Mouse (Mus musculus) ovary, postnatal 14 days (tissue): ENCODE measurements at regions not wholly inside any gene's neighbourhood (a gene's known extent, or its start where the extent isn't known, plus 50 kb on each side); places are given as distances from the start of the nearest gene placed in this dataset.

ENCODE experiments used
- DNase-seq: peaks from one replicate; pipeline ENCODE4 v3.0.0; 2022; ENCODE audit warnings: low spot score

DNA sequence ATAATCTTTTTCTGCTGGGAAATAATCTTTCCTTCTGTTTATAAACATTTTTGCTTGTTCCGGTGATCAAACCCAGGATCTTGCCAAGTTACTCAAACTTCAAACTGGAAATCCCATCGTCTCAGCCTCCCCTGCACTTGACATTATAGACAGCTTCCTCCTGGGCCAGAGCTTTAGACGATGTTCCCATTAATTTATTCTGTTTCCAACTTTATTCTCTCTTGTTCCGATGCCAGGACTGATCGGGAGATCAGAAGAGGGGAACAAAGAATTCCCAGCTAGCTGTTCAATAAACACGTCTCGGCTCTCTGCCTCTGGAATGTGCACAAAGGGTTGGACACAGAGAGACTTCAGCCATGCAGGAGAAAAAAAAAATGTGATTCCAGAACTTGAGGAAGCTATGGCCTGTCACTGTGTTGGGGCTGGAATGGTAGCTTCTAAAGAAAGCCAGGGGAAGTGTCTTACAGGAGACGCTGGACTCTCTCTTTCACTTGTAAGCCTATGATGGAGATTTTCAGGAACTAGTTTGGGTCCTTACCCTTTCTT, 281.5 kb upstream of the Hs6st1 start:
- no peak for DNase-seq

DNA sequence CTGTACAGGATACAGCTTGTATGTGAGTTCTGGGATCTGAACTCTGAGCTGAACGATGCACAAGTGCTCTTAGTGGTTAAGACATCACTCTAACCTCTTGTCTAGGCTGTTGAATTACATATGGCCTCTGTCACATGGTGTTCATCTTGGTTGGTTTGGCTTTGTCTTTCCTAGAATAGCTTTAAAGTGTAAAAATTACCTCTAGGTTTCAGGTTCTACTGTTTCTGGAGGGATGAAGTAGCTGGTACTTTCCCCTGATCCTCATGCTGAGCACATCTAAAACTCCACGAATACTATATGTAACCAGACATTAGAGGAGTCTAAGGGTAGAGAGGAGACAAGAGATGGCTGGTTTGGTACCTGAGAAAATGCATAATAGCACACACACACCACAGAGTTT, 271.1 kb upstream of the Hs6st1 start:
- DNase-seq, result no peak

DNA sequence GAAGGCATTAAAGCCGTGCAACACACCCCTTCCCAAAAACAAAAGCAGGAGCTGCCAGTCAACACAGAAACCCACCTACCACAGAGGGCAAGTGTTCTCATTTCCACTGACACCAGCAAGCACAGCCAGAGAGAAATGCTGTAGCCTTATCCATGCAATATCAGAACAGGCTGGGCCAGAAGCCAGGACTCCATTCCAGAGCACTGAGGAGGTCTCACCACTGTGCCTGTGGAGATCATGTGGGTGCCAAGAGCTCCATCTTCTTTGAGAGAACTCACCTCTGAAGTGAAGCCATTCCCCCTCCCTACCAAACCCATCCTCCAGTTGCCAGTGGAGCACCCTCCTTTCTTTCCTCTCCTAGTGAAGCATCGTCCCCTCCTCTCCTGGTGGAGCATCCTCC, 270.7 kb upstream of the Hs6st1 start:
- no peak for DNase-seq

DNA sequence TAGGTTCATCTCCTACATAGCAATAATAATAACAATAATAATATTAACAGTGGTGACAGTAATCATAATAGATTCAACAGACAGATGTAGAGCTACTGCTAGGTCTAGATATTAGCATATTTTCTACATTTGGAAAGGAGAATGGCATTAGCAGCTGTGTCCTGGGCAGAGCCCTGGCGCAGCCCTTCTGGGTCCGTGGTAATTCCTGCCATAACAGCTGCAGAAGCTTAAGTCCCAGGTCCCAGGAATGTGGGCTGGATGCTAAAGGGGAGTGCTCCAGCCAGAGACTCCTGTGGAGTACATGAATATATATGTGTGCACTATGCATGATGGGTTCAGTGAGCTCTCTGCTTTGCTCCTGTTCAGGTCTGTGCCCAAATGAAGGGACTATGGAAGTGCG, 262.7 kb upstream of the Hs6st1 start:
- no peak for DNase-seq

DNA sequence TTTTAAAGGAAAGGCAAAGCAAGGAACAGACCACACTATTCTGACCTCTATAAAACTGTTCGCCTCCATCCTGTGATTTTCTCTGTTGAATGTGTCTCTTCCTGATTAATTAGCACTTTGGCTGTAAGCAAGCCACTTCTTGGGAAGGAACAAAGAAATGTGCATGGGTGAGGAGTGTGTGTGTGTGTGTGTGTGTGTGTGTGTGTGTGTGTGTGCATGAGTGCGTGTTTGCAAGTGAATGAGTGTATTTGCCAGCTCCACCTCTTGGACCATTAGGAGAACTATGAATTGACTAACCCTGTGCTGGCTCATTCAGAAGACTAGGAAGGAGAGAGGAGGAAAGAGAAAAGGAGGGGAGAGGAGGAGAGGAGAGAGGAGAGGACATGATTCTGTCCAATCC, 261.9 kb upstream of the Hs6st1 start:
- DNase-seq, result no peak

DNA sequence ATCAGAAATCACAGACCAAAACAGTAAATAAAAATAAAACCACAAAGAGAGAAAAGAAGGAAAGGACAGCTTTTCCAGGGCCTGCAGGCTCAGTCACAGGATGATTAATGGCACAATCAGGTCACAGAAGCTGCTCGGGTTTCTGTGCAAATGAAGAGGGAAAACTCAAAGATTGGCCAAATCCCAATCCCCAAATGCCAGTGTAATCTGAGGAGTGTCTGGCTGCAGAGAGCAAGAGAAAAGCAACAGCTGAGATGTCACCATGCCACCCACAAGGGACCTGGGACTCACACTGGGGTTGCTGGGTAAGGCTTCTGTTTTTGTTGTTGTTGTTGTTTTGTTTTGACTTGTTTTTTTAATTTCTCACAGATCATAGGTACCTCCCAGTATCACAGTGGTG, 261.5 kb upstream of the Hs6st1 start:
- DNase-seq, result no peak

DNA sequence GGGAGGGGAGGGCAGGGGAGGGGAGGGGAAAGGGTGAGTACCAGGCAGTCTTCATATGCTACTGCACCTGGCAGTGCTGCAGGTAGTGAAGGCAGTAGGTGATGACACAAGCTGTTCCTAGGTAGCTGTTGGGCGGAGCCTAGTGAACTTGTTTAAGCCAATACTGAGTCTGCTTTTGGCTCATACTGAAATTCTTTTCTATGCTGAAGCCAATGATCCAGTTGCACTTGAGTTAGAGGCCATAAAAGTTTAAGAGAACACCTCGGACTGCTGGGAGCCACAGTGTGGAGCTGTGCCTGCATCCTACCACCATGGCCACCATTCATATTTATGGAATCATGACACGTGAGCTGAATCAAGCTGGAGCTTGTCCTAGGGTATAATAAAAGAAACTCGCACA, 259.3 kb upstream of the Hs6st1 start:
- DNase-seq, result no peak

DNA sequence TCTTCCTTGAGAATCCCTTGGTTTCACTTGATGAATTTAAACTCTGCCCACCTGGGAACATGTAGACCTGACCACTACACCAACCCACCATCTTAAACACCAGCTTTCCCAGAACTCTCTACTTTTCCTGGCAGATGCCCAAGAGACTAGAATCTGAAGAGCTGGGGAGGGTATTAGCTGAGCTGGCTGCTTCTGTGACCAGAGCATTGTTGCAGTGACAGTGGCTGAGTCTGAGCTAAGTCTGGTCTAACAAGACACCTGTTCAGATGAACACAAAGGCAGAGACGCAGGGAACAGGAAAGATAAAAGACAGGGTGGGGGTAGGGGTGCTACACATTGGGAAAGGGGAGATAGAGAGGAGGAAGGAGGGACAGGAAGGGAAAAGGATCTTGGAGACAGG, 258.9 kb upstream of the Hs6st1 start:
- DNase-seq, result no peak

DNA sequence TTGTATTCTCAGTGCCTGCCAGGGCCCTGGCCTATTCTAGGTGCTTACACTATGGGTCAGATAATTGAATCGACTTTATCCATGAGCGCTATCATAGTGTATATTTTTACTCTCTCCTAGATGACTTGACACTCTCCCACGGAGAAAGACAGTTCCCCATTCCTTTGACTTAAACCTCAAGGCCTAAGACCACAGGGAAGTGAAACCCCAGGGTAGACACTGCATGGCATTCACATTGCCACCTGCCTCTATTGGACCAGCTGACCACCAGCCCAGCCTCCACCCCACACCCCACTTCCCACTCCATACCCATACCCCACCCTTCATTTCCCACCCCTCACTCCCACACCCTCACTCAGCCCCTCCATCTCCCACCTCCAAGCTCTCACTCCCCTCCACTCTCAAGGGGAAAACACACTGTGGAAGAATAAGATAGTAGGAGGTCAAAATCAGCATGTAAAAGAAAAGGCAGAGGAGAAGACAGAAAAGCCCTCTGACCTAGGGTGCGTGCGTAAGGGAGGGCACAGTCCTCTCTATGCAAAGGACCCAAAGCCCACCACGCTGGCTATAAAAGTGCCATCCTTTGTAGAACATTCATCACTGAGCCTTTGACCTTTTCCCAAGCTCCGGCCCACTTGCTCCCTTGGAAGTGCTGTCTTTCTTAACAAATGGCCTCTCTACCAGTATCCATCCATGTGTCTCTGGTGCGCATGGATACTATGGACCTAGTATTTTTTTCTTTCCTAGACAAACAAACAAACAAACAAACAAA, 257.4 kb upstream of the Hs6st1 start:
- no peak for DNase-seq

DNA sequence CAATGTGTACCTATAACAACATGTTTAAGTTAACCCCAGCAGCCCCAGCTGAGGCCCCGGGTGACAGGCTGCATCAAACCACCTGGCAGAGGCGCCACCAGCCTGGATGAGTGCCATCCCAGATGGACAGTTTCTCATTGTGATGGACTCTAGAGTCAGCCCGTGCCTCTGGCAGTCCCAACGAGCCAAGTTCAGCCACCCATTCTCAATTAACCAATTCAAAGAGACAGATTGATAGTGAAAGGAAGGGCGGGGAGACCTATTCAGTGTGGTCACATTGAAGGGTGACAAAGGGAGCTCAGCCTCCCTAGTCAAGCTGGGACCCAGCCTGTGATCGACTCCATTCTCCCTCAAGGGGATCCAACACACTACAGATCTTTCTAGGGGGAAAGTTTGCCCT, 256.8 kb upstream of the Hs6st1 start:
- DNase-seq, result no peak

DNA sequence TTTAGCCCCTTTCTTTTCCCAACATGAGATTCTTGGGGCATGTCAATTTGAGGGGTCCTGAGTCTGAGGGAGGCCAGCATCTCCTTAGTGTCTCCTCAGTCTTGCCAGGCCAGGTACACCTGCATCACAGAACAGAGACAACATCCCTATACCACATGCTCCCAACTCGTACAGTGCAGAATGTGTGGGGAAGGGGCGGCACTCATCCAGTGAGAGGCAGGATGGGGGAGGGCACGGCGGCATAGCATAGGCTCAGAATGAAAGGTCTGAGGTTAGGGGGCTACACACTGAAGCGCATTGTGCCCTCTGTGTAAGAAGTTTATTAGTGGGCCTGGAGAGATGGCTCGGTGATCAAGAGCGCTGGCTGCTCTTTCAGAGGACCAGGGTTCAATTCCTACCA, 256.4 kb upstream of the Hs6st1 start:
- no peak for DNase-seq

DNA sequence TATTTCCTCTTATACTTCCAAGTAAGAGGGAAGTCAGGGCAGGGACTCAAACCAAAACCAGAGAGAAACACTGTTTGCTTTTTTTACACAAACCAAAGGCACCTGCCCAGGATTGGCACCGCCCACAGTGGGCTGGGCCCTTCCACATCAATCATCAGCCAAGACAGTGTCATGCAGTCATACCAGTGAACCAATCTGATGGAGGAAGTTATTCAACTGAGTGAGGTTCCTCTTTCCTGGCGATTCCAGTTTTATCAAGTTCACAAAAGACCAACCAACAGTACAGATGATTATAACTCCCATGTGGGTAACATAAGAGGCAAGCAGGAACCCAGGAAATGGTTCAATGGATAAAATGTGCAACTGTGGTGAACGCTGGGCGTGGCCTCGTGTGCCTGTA, 254.6 kb upstream of the Hs6st1 start:
- DNase-seq, result no peak

DNA sequence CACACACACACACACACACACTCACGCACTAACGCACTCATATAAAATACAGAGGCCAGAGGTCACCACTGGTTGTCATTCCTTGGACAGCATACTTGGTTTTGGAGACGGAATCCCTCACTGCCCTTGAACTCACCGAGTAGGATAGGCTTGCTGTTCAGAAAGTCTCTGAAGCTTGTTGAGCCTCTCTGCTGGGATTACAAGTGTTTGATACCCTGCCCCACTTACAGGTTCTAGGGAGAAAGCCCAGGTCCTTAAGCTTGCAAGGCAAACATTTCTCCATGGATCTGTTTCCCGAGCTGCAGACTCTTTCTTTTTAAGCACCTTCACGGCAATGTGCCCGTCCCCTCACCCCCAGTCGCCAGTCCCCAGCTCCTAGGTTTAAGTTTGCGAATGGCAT, 254.0 kb upstream of the Hs6st1 start:
- no peak for DNase-seq

DNA sequence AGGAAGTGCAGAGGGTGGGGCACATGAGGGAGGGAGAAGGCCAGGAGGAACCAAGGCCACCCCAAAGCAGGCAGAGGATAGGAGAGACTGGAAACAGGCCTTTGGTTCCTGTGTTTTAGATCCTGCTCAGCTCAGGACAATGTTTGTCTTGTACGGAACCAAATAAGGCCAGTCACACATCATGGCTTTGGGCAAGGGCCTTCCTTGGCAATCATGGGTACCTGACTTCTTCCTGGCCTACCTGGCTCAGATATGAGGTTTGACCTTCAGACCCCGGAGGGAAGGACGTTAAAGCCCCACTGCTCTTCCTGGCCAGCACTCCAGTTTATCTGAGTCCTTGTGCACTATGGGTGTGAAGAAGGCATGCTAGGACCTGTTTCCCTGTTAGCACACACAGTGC, 253.4 kb upstream of the Hs6st1 start:
- no peak for DNase-seq

DNA sequence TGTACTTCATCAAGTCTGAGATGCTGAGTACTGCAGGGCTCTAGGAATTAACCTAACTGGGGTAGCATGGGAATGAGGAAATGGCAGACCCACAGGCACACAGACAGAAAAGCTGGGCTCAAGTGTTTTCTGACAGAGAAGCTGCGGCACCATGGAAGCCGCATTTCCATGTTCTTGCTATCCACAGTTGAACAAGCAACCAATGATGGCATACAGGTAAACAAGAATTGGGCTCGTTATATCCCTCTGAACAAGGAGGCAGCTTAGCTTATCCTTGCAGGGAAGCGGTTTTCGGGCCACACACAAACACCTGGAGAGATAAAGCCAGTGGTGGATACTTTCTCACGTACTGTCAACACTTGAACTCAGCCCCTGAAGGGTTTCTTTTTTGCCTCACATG, 246.4 kb upstream of the Hs6st1 start:
- DNase-seq, result no peak

DNA sequence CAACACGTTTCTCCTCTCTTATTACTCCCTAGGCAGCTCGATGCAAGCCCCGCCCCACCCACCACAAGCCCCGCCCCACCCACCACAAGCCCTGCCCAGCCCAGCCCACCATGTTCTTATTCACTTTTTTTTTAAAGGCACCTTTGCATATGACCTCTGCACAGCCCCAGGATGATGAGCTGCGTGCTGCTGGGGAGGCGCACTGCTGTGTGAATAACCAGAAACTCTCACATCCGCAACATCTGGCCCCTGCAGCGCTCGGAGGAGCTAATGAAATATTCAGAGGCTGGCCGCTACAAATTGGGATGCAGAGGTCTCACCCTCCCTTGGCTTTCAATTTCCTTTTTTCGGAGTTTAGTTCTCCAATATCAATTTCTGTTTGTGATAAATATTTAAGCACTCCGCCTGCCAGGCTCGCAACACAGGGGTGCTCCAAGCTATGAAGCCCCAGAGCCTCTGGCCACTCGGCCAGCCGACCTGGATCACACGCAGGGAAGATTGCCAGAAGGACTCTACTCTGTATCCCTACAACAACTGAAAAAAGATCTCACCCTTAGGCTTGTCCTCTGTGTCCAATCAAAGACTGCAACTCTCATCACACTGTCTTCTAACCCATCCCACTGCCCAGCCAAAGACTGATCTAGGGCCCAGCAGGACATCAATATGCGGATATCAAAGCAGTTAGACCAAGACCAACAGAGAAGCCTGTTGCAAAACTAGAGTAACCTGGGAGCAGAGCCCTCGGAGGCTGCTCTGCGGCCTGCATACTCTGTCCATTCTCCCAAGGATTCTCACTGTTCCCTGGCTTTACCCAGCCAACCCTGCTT, 245.6 kb upstream of the Hs6st1 start:
- DNase-seq, result no peak

DNA sequence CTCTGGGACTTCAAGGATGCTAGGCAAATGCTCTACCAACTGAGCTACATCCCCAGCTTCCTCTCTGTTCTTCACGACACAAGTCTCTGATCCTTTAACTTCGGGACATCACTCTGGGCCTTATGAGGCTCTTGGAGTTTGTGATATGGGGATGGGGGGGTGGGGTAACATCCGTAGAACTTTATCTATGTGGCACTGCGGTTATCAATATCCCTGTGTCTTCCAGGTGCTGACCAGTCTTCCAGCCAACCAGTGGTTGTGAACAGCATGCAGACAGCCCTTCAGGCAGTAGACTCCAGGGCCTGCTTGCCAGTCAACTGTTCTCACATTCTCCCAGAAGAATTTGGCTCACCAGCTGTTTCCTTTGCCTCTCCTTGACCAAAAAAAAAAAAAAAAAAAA, 244.7 kb upstream of the Hs6st1 start:
- no peak for DNase-seq

DNA sequence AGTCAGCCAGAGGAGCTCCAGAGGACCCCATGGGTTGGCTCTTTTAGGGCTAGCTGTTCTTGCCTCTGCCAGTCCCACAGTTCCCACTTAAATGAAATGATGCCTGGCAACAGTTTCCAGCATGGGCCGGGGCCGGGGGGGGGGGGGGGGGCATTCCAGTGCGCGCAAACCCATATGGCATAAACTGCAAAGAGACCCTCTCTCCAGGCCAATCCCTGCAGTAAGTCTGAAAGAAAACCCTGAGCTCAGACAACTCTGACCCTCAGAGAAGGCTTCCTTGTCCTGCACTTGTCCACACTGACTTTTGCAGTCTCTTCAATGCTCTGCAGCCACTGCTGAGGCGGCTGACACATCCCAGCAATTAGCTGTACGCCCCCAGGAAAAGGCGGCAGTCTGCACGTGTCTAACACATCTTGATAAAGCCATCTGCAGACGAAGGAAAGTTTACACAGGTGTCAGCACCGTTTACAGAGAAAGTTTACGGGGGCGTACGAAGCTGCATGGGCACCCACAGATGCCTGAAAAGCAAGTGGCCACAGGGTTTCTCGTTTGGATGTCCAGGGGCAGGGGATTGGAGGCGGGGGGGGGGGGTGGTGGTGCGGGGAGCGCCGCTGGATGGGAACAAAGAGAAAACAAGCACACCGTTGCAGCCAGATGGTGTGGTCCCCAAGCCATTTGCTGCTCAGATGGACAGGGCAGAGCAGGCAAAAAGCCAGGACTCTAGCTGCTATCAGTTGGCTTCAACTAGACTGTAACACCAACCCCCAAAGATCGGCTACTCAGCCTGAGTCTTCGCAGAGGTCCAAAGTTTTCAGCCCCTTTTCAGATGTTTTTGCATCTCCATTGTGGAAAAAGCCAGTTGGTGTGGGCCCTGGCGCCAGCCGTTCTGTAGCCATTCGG, 244.0 kb upstream of the Hs6st1 start:
- no peak for DNase-seq

DNA sequence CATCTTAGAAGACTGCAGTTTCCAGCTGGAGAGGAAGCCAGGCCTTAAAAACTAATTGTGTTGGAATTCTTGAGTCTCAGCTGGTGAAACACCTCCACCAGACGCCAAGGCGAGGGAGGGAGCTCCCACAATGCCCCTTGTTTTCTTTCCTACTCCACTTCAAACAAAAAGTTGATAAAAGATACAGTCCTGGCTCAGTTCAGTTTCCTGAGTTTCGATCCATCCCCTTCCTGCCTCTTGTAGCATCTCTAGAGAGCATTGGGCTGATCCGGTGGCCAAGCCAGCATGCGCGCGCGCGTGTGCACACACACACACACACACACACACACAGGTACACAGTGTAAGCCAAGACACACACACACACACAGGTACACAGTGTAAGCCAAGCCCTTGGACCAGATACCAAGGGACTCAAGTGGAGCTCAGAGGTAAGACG, 242.7 kb upstream of the Hs6st1 start:
- no peak for DNase-seq

DNA sequence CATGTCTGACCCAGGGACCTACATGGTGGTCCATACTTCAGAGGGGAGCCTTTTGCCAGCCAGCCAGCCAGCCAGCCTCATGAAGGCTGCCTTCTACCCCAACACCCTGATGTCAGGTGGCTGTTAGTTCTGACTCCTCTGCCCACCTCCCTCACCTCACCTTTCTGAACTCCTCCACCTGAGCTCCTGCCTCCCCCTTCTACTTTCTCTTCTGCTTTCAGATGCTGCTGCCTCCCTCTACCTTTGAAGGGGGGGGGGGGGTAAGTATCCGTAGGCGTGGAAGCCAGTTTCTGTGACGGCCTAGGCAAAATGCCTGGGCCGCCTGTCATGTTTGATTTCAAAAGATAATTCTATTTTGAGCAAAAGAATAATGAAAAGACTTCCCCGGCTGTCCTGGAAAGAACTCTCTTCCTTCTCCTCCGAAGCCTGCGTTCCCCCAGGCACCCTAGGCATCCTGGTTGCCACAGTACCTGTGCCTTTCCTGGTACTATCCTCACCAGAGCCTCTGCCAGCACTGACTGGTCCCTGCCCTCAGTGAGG, 241.6 kb upstream of the Hs6st1 start:
- no peak for DNase-seq

DNA sequence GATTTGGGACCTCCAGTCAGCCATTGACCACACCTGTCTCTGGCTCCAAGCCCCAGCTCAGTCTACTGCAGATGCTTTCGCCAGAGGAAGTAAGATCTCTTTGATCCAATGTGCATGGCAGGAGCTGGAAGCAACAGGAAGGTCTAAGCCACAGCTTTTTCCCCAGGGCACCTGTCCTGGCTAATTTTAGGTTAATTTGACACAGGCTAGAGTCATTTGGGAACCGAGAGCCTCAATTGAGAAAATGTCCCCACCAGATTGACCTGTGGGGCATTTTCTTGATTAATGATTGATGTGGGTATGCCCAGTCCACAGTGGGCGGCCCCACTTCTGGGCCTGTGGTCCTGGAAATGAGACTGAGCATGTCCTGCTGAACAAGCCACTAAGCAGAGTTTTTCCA, 240.7 kb upstream of the Hs6st1 start:
- no peak for DNase-seq

DNA sequence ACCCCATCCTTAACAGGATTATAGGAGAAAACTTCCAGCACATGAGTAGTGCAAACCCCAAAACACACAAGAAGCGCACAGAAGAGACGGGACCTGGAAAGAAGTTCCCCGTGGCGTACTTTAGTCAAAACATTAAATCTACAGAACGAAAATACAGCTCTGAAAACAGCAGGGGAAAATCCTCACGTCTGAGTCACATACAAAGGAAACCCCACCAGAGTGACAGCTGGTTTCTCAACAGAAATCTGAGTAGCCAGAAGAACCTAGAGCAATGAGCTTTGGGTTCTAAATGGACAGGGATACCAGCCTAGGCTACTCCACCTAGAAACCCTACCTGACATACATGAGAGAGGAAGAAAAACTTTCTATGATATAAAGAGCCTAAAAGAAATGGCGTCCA, 234.0 kb upstream of the Hs6st1 start:
- no peak for DNase-seq
